Mouse (Mus musculus): Measurements from ENCODE around the gene Trim9.

DNA sequence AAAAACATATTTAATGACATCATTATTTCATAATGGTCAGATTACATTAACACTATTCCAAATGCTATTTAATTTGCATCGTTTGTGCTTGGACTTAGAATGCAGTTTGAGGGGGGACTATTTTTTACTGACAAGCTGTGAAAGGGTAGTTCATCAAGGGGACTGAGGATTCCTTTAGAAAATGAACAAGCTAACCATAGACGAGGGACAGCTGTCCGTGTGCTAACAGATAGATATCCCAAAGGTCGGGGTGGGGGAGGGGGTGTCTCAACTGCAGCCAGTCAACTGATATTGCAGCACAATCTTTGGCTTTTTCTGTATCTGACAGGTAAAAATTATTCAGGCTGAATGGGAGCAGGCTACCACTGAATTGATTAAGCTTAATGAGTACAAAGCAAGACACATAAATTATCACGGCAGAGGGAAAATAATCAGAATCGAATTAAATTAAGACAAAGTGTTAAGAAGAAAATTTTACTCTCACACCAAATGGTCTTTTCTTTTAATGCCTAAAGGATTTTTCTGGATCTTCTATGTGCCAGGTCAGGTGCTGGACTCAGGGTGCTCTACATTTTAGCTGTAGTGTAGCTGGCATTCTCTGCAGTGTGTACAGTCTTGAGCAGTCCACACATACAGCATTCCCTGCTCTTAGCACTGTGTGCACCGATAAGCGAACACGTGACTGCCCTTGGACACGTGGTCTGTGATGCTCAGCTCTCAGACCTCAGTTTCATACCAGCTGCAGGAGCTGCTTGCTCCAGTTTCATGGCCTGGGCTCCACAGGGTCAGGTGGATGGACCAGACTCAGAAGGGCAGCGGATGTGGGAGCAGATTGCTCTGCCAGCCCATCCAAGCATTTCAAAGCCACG lies 70.1 kb downstream of the Trim9 start:
- no peak for TF ChIP-seq EP300 (IDR thresholded peaks at IDR 0.05; ENCODE audit: low read depth in 1 of 2, low read length in 2 of 2)
- no peak for TF ChIP-seq MYC (IDR thresholded peaks at IDR 0.05; ENCODE audit: low read depth, low read length)
- TF ChIP-seq CTCF (IDR thresholded peaks at IDR 0.05 in 2 of 3, conservative IDR thresholded peaks at IDR 0.05 in 1 of 3; ENCODE audit: control insufficient read depth in 1 of 3, insufficient read depth in 1 of 3, low read depth in 2 of 3, low read length in 3 of 3, poor library complexity in 1 of 3, severe bottlenecking in 1 of 3), result no peak
